Mouse (Mus musculus): Measurements from ENCODE around the gene Ttc16. TPM values are rescaled to one million over a fixed set of nuclear protein-coding genes. Genes with fewer than 3 reads are reported as not detected.

Gene Ttc16
- polyA plus RNA-seq, 1 experiment = 0.21 TPM

GRCm38 (mm10) chr2:32750887-32751664 is 24.4 kb downstream of the Ttc16 start:
- TF ChIP-seq POLR2A (IDR thresholded peaks at IDR 0.05; ENCODE audit: low read depth, low read length) (no peak), CTCF (IDR thresholded peaks at IDR 0.05; ENCODE audit: extremely low read depth, insufficient read depth, insufficient read length, insufficient replicate concordance) (no peak)
- no peak for DNase-seq (ENCODE audit: low read depth in 1 of 2, low spot score in 2 of 2)
- 94% methylated on average over 31 of the region's 31 CpGs for WGBS
- no peaks in the 10 kb centered on the region for H3K4me1 ChIP-seq (ENCODE audit: control insufficient read depth, insufficient read depth, insufficient read length)
- H3K4me3 ChIP-seq (ENCODE audit: extremely low read depth, insufficient read depth, insufficient read length) = no peak overlapping the region
- H3K36me3 ChIP-seq (ENCODE audit: control insufficient read depth, insufficient read depth, low read length) = peaks cover 66% of the 10 kb centered on the region
- no peak overlapping the region for H3K27ac ChIP-seq (ENCODE audit: insufficient read depth, low read length)
- H3K27me3 ChIP-seq (ENCODE audit: control insufficient read depth, insufficient read depth, low read length) = no peaks in the 10 kb centered on the region

- H3K27me3 ChIP-seq (ENCODE audit: control insufficient read depth, insufficient read depth, low read length) = no peaks in the 10 kb centered on the region
- no peak overlapping the region for H3K4me3 ChIP-seq (ENCODE audit: extremely low read depth, insufficient read depth, insufficient read length)
- no peak for DNase-seq (ENCODE audit: low read depth in 1 of 2, low spot score in 2 of 2)
- H3K27ac ChIP-seq (ENCODE audit: insufficient read depth, low read length) = no peak overlapping the region
- no peaks in the 10 kb centered on the region for H3K4me1 ChIP-seq (ENCODE audit: control insufficient read depth, insufficient read depth, insufficient read length)
- H3K36me3 ChIP-seq (ENCODE audit: control insufficient read depth, insufficient read depth, low read length) = peaks cover 75% of the 10 kb centered on the region
- 76% methylated on average over 7 of the region's 7 CpGs for WGBS
- no peak for TF ChIP-seq POLR2A (IDR thresholded peaks at IDR 0.05; ENCODE audit: low read depth, low read length)
- no peak for TF ChIP-seq CTCF (IDR thresholded peaks at IDR 0.05; ENCODE audit: extremely low read depth, insufficient read depth, insufficient read length, insufficient replicate concordance)
Measured at GRCm38 (mm10) chr2:32750199-32750598, 25.2 kb downstream of the Ttc16 start.

- Histone ChIP-seq H3K27me3 (ENCODE audit: control insufficient read depth, insufficient read depth, low read length) (no peaks in the 10 kb centered on the region), H3K36me3 (ENCODE audit: control insufficient read depth, insufficient read depth, low read length) (peaks cover 75% of the 10 kb centered on the region), H3K4me1 (ENCODE audit: control insufficient read depth, insufficient read depth, insufficient read length) (no peaks in the 10 kb centered on the region), H3K4me3 (ENCODE audit: extremely low read depth, insufficient read depth, insufficient read length) (no peak overlapping the region), H3K27ac (ENCODE audit: insufficient read depth, low read length) (no peak overlapping the region)
- no peak for TF ChIP-seq CTCF (IDR thresholded peaks at IDR 0.05; ENCODE audit: extremely low read depth, insufficient read depth, insufficient read length, insufficient replicate concordance)
- no peak for TF ChIP-seq POLR2A (IDR thresholded peaks at IDR 0.05; ENCODE audit: low read depth, low read length)
- DNase-seq (ENCODE audit: low read depth in 1 of 2, low spot score in 2 of 2) = no peak
- 90% methylated on average over 16 of the region's 16 CpGs for WGBS
Measured at GRCm38 (mm10) chr2:32749082-32749481, 26.4 kb downstream of the Ttc16 start.

GRCm38 (mm10) chr2:32744272-32744982 is 31.0 kb downstream of the Ttc16 start:
- H3K36me3 ChIP-seq (ENCODE audit: control insufficient read depth, insufficient read depth, low read length) = peaks cover 68% of the 10 kb centered on the region
- no peak overlapping the region for H3K27ac ChIP-seq (ENCODE audit: insufficient read depth, low read length)
- TF ChIP-seq POLR2A (IDR thresholded peaks at IDR 0.05; ENCODE audit: low read depth, low read length) (no peak), CTCF (IDR thresholded peaks at IDR 0.05; ENCODE audit: extremely low read depth, insufficient read depth, insufficient read length, insufficient replicate concordance) (no peak)
- no peaks in the 10 kb centered on the region for H3K27me3 ChIP-seq (ENCODE audit: control insufficient read depth, insufficient read depth, low read length)
- H3K4me3 ChIP-seq (ENCODE audit: extremely low read depth, insufficient read depth, insufficient read length) = no peak overlapping the region
- WGBS = 70% methylated on average over 15 of the region's 15 CpGs
- no peak for DNase-seq (ENCODE audit: low read depth in 1 of 2, low spot score in 2 of 2)
- no peaks in the 10 kb centered on the region; the same call in 1 of the 2 replicates for H3K4me1 ChIP-seq (ENCODE audit: control insufficient read depth, insufficient read depth, insufficient read length)

GRCm38 (mm10) chr2:32742173-32742531 is 33.3 kb downstream of the Ttc16 start:
- H3K27ac ChIP-seq (ENCODE audit: insufficient read depth, low read length) = no peak overlapping the region
- TF ChIP-seq POLR2A (IDR thresholded peaks at IDR 0.05; ENCODE audit: low read depth, low read length) = no peak
- no peak for TF ChIP-seq CTCF (IDR thresholded peaks at IDR 0.05; ENCODE audit: extremely low read depth, insufficient read depth, insufficient read length, insufficient replicate concordance)
- no peaks in the 10 kb centered on the region for H3K27me3 ChIP-seq (ENCODE audit: control insufficient read depth, insufficient read depth, low read length)
- DNase-seq (ENCODE audit: low read depth in 1 of 2, low spot score in 2 of 2) = no peak
- no peak overlapping the region for H3K4me3 ChIP-seq (ENCODE audit: extremely low read depth, insufficient read depth, insufficient read length)
- WGBS = 94% methylated on average over 18 of the region's 18 CpGs
- peaks cover 64% of the 10 kb centered on the region for H3K36me3 ChIP-seq (ENCODE audit: control insufficient read depth, insufficient read depth, low read length)
- no peaks in the 10 kb centered on the region; the same call in 1 of the 2 replicates for H3K4me1 ChIP-seq (ENCODE audit: control insufficient read depth, insufficient read depth, insufficient read length)

- WGBS = 82% methylated on average over 54 of the region's 58 CpGs
- no peak for DNase-seq (ENCODE audit: low read depth in 1 of 2, low spot score in 2 of 2)
- TF ChIP-seq POLR2A (IDR thresholded peaks at IDR 0.05; ENCODE audit: low read depth, low read length) (no peak), CTCF (IDR thresholded peaks at IDR 0.05; ENCODE audit: extremely low read depth, insufficient read depth, insufficient read length, insufficient replicate concordance) (no peak)
Measured at GRCm38 (mm10) chr2:32741273-32742172, 33.9 kb downstream of the Ttc16 start.

More at GRCm38 (mm10) chr2:32741273-32742172, 33.9 kb downstream of the Ttc16 start:
- H3K36me3 ChIP-seq (ENCODE audit: control insufficient read depth, insufficient read depth, low read length) = peaks cover 59% of the 10 kb centered on the region
- no peak overlapping the region for H3K27ac ChIP-seq (ENCODE audit: insufficient read depth, low read length)
- no peak overlapping the region for H3K4me3 ChIP-seq (ENCODE audit: extremely low read depth, insufficient read depth, insufficient read length)
- no peaks in the 10 kb centered on the region; the same call in 1 of the 2 replicates for H3K4me1 ChIP-seq (ENCODE audit: control insufficient read depth, insufficient read depth, insufficient read length)
- H3K27me3 ChIP-seq (ENCODE audit: control insufficient read depth, insufficient read depth, low read length) = no peaks in the 10 kb centered on the region

All from spleen, adult 2 months (tissue).